Mouse (Mus musculus): ENCODE results near the gene Pdzd4.

Gene Pdzd4

GRCm38 (mm10) chrX:73786364-73787224 lies 38.2 kb downstream of the Pdzd4 start, which contains the start of the genes Idh3g and Ssr4:
TSS of gene Idh3g (minus strand) at chrX:73786897.
TSS of gene Ssr4 (plus strand) at chrX:73787028.
- peak; percentile 86 to 92 for DNase-seq (ENCODE audit: low spot score in 2 of 2)

DNA sequence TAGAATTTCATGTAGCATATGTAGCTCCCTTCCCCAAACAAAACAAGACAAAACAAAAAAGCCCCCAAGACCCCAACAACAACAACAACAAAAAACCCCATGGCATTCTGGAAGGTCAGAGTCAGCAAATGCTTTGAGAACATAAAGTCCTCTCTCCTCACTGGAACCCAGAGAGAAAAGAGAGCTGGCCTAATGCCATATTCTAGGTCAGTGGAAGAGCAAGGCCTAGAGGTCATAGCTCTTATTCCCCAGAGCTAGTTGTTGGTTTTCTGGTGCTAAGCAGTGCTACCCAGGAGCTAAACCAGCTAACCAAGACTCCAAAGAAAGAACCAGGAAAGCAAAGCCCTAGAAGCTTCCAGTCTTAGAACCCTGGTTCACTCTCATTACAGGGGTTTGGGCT lies 39.1 kb downstream of the Pdzd4 start:
- DNase-seq (ENCODE audit: low spot score in 2 of 2), result no peak

GRCm38 (mm10) chrX:73782227-73782626 lies 42.5 kb downstream of the Pdzd4 start:
- no peak for DNase-seq (ENCODE audit: low spot score in 2 of 2)

GRCm38 (mm10) chrX:73774802-73775483 lies 49.8 kb downstream of the Pdzd4 start:
- no peak for DNase-seq (ENCODE audit: low spot score in 2 of 2)

DNA sequence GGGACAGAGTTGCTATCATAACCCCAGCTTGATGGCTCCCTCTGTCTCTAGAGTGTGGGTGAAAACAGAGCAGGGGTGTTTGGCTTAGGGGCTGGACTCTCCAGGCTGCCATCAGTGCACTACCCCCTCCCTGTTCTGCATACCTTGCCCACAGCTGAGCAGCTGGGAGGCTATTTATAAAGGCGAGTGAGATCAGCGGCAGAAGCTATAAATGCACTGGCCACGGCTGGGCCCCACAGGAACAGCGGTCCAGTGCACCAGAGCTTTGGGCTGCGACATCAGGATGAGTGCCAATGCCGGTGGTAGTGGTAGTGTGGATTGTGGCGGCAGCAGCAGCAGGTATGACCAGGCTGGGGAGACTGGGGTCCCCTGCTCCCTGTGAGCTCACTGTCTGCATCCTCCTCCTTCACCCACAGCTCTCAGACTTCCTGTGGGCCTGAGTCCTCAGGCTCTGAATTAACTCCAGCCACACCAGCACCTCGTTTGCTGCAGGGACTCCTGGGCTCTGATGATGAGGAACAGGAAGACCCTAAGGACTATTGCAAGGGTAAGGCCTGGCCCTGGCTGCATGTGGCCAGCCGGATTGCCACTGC lies 50.5 kb downstream of the Pdzd4 start, which contains the start of gene Srpk3:
Gene Srpk3 (plus strand): TSS at position 238 of the 593 bp plus-strand sequence.
- peak in 1 of 2 experiments; percentile 52 for DNase-seq (ENCODE audit: low spot score in 2 of 2)

GRCm38 (mm10) chrX:73767267-73767666 lies 57.5 kb downstream of the Pdzd4 start:
- peak in 1 of 2 experiments; percentile 55 for DNase-seq (ENCODE audit: low spot score in 2 of 2)

DNA sequence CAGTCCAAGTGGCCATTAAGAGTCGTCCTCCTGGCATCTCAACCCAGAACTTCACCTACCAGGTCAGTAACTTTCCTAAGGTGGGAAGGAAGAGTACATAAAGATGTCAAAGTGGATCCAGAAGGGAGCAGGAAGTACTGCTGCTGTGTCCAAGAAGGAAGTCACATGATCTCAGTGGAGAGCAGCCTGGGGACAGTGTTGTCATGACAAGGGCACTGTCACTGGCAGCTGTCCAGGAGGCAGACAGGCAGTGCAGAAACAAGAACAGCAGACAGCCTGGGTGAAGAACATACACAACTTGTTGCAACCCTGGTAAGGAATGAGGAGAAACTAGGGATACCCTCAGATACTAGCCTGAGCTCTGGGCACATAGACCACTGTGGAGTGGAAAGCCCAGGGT lies 59.5 kb downstream of the Pdzd4 start:
- DNase-seq (ENCODE audit: low spot score in 2 of 2), result peak in 1 of 2 experiments; percentile 37

- no peak for DNase-seq (ENCODE audit: low spot score in 2 of 2)
Observed at GRCm38 (mm10) chrX:73758611-73759290, 66.0 kb downstream of the Pdzd4 start.

DNA sequence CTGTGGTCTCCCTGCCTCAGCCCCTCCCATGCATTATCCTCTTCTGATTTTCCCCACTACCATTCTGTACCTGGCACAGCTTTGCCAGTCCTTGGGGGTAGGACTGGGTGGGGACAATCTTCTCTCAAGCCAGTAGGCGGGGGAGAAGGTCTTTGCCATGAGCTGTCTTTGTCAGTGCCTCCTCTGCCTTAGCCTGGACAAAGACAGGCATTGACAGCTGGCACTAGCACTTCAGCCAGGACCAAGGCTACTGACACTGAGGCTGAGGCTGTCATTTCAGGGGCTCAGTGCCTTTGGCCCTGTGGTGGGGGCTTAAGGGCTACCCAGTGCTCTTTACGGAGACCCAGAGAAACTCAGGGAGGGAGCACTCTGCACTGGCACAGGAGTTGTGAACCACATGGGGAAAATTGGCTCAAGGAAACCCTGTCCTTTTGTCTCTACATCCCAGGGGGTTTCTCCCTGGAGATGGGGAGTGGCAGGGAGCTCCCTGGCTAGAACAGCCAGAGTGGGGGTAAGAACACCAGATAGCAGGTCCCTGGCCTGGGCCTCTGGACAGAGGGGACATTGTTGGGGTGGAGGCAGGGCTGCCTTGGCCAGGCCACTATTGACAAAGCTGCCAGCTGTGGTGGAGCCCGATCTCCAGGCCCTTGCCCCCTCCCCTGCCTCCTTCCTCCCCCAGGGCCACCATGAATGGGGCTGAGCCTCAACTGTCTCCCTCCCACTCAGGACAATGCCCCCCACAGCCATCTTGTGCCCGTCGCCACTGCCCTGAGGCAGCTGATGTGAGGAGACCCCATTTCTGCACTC lies 68.2 kb downstream of the Pdzd4 start, which contains the start of gene Plxnb3:
Gene Plxnb3 (plus strand): TSS at position 757 of the 807 bp plus-strand sequence.
- DNase-seq (ENCODE audit: low spot score in 2 of 2), result no peak

DNA sequence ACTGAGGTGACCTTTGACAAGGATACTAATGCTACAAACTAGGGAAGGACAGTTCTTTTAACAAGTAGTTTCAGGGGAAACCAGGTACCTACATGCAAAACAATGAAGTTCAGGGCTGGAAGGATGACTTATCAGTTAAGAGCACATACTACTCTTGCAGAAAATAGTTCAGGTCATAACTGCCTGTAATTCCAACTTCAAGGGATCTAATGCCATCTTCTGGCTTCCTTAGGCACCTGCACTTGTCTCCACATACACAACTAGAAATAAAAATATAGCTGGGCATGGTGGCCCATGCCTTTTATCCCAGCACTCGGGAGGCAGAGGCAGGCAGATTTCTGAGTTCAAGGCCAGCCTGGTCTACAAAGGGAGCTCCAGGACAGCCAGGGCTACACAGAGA lies 75.8 kb downstream of the Pdzd4 start:
- DNase-seq (ENCODE audit: low spot score in 2 of 2), result no peak

DNA sequence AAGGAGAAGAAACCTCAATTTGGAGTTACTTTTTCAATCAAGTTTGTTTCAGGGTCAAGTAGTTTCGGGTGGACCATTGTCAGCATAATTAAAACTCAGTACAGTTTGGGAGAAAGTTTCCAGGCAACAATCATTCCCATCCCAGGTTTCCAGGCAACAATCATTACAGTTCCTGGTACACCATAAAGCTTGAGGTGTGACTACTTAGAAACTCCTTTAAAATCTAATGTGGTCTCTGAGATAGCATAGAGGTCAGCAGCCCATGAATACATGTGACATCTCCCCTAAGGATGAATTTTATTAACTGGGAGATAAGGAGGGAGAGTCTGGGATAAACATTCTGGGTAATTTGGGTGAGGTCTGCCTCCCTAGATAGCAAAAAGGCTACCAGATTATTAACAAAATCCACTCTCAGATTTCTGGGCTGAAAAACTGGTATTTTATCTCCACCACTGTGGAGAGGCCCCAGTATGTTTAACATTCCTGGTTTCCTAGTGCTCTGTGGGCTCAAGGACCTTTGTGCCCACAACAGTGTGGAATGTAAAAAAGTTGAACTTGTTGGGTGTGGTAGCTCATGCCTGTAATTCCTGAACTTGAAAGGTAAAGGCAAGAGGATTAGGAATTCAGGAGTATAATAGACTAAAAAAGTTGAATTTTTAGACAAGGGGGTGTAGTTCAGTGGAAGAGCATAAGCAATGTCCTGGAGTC lies 79.8 kb downstream of the Pdzd4 start:
- DNase-seq (ENCODE audit: low spot score in 2 of 2), result no peak
